Mouse (Mus musculus): ENCODE data around the gene Arhgap10.

Gene Arhgap10

GRCm38 (mm10) chr8:77484266-77484665, 33.5 kb downstream of the Arhgap10 start:
- no peak for DNase-seq

- DNase-seq = no peak
Observed at GRCm38 (mm10) chr8:77483676-77484075, 34.1 kb downstream of the Arhgap10 start.

- DNase-seq = no peak
Observed at GRCm38 (mm10) chr8:77481791-77482190, 36.0 kb downstream of the Arhgap10 start.

GRCm38 (mm10) chr8:77479995-77480394, 37.8 kb downstream of the Arhgap10 start:
- no peak for DNase-seq

- peak in 1 of 2 experiments; percentile 54 for DNase-seq
Observed at GRCm38 (mm10) chr8:77478913-77479273, 38.9 kb downstream of the Arhgap10 start.

GRCm38 (mm10) chr8:77478155-77478912, 39.4 kb downstream of the Arhgap10 start:
- no peak for DNase-seq

GRCm38 (mm10) chr8:77477684-77478083, 40.1 kb downstream of the Arhgap10 start:
- no peak for DNase-seq

GRCm38 (mm10) chr8:77474614-77475013, 43.1 kb downstream of the Arhgap10 start:
- DNase-seq = no peak

- peak; percentile 37 to 50 for DNase-seq
Observed at GRCm38 (mm10) chr8:77473773-77474172, 44.0 kb downstream of the Arhgap10 start.

GRCm38 (mm10) chr8:77473373-77473772, 44.4 kb downstream of the Arhgap10 start:
- DNase-seq = peak; percentile 57 to 70

GRCm38 (mm10) chr8:77461392-77461791, 56.4 kb downstream of the Arhgap10 start:
- DNase-seq = no peak

- no peak for DNase-seq
Observed at GRCm38 (mm10) chr8:77460363-77460762, 57.4 kb downstream of the Arhgap10 start.

GRCm38 (mm10) chr8:77459696-77460095, 58.1 kb downstream of the Arhgap10 start:
- no peak for DNase-seq

GRCm38 (mm10) chr8:77458575-77458974, 59.2 kb downstream of the Arhgap10 start:
- no peak for DNase-seq

- no peak for DNase-seq
Observed at GRCm38 (mm10) chr8:77456263-77456662, 61.5 kb downstream of the Arhgap10 start.

GRCm38 (mm10) chr8:77453836-77454235, 63.9 kb downstream of the Arhgap10 start:
- no peak for DNase-seq

GRCm38 (mm10) chr8:77451466-77452382, 66.0 kb downstream of the Arhgap10 start:
- no peak for DNase-seq

- no peak for DNase-seq
Observed at GRCm38 (mm10) chr8:77451052-77451451, 66.7 kb downstream of the Arhgap10 start.

GRCm38 (mm10) chr8:77446294-77446693, 71.5 kb downstream of the Arhgap10 start:
- no peak for DNase-seq

GRCm38 (mm10) chr8:77445642-77446041, 72.1 kb downstream of the Arhgap10 start:
- DNase-seq = no peak

- peak in 1 of 2 experiments; percentile 43 for DNase-seq
Observed at GRCm38 (mm10) chr8:77444166-77444870, 73.4 kb downstream of the Arhgap10 start.

GRCm38 (mm10) chr8:77442452-77442851, 75.3 kb downstream of the Arhgap10 start:
- DNase-seq = no peak

GRCm38 (mm10) chr8:77440913-77441312, 76.8 kb downstream of the Arhgap10 start:
- DNase-seq = no peak

Data from kidney, postnatal 4 days (tissue).